Comparison of ENCODE assay signal across 30 mouse cellular contexts in the genomic region with DNA sequence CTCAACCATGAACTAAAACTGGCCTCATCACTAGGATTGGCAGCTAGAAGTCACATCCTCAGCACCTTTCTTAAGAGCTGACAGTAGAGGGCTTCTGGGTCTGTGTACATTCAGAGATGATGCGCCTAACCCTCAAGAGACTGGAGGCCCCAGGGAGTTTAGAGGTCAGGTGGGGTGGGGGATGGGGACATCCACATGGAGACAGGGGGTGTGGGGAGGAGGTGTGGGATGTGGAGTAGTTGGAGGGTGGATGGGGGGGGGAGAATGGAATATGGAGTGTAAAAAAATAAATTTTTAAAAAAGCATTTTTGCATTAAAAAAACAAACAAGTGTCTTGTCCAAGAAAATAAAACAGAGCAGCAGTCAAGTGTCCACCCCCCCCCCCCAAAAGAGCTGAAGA.
"Had no signal": no experiment of that assay in that cellular context is flagged by ENCODE, and none has a peak within 500 bp of the region (broad histone marks: within the 10 kb centered on the region; RNA-seq: fewer than 3 reads in every experiment).

No protein-coding gene starts in this region.

- H3K36me3 ChIP-seq: limb, embryonic 10.5 days; limb, embryonic 12.5 days; limb, embryonic 13.5 days; limb, embryonic 15.5 days; liver, embryonic 12.5 days; liver, embryonic 13.5 days; liver, embryonic 15.5 days; lung, embryonic 15.5 days; midbrain, embryonic 10.5 days; midbrain, embryonic 12.5 days; midbrain, embryonic 13.5 days; midbrain, embryonic 15.5 days; neural tube, embryonic 12.5 days had no signal

- H3K9me3 ChIP-seq: limb, embryonic 10.5 days; limb, embryonic 12.5 days; limb, embryonic 13.5 days; limb, embryonic 15.5 days; liver, embryonic 12.5 days; liver, embryonic 13.5 days; liver, embryonic 15.5 days; lung, embryonic 15.5 days; megakaryocyte, embryonic 14.5 days; midbrain, embryonic 10.5 days; midbrain, embryonic 12.5 days; midbrain, embryonic 13.5 days; midbrain, embryonic 15.5 days; neural tube, embryonic 12.5 days had no signal

- H3K4me3 ChIP-seq: limb, embryonic 10.5 days; limb, embryonic 12.5 days; limb, embryonic 13.5 days; limb, embryonic 15.5 days; liver, embryonic 12.5 days; liver, embryonic 13.5 days; liver, embryonic 15.5 days; lung, embryonic 15.5 days; megakaryocyte, embryonic 14.5 days; midbrain, embryonic 10.5 days; midbrain, embryonic 12.5 days; midbrain, embryonic 13.5 days; midbrain, embryonic 15.5 days; myocyte; neural tube, embryonic 12.5 days had no signal

- H3K4me1 ChIP-seq: limb, embryonic 10.5 days; limb, embryonic 12.5 days; limb, embryonic 13.5 days; limb, embryonic 15.5 days; liver, embryonic 12.5 days; liver, embryonic 13.5 days; liver, embryonic 15.5 days; lung, embryonic 15.5 days; midbrain, embryonic 10.5 days; midbrain, embryonic 12.5 days; midbrain, embryonic 13.5 days; midbrain, embryonic 15.5 days; neural tube, embryonic 12.5 days had no signal

- H3K27me3 ChIP-seq: limb, embryonic 12.5 days; limb, embryonic 13.5 days; limb, embryonic 15.5 days; liver, embryonic 12.5 days; liver, embryonic 13.5 days; liver, embryonic 15.5 days; lung, embryonic 15.5 days; megakaryocyte, embryonic 14.5 days; midbrain, embryonic 12.5 days; midbrain, embryonic 13.5 days; midbrain, embryonic 15.5 days; neural tube, embryonic 12.5 days had no signal

- H3K27ac ChIP-seq: limb, embryonic 10.5 days; limb, embryonic 12.5 days; limb, embryonic 13.5 days; limb, embryonic 15.5 days; liver, embryonic 12.5 days; liver, embryonic 13.5 days; liver, embryonic 14.5 days; liver, embryonic 15.5 days; lung, embryonic 15.5 days; macrophage; midbrain, embryonic 10.5 days; midbrain, embryonic 12.5 days; midbrain, embryonic 13.5 days; midbrain, embryonic 15.5 days; neural tube, embryonic 12.5 days had no signal

- H3K4me2 ChIP-seq: limb, embryonic 12.5 days; limb, embryonic 13.5 days; limb, embryonic 15.5 days; liver, embryonic 11.5 days; liver, embryonic 12.5 days; liver, embryonic 13.5 days; liver, embryonic 15.5 days; lung, embryonic 14.5 days; lung, embryonic 15.5 days; midbrain, embryonic 11.5 days; midbrain, embryonic 12.5 days; midbrain, embryonic 13.5 days; midbrain, embryonic 15.5 days; neural tube, embryonic 12.5 days had no signal

- DNase-seq: left cerebral cortex, postnatal 4 days; liver; liver, embryonic 13.5 days; liver, postnatal 0 days; lung, adult 18-20 months; lung, adult 2 months; lung, embryonic 14.5 days; lung, postnatal 10 days; lung, postnatal 14 days; lung, postnatal 36 days; lung, postnatal 4 days; midbrain, embryonic 14.5 days had no signal

- H3K9ac ChIP-seq: limb, embryonic 12.5 days; limb, embryonic 13.5 days; limb, embryonic 15.5 days; liver, embryonic 12.5 days; liver, embryonic 13.5 days; liver, embryonic 14.5 days; liver, embryonic 15.5 days; liver, postnatal 0 days; lung, embryonic 14.5 days; lung, embryonic 15.5 days; midbrain, embryonic 12.5 days; midbrain, embryonic 13.5 days; midbrain, embryonic 15.5 days; neural tube, embryonic 12.5 days had no signal
